Mouse (Mus musculus): ENCODE measurements at regions not wholly inside any gene's neighbourhood (a gene's known extent, or its start where the extent isn't known, plus 50 kb on each side); places are given as distances from the start of the nearest gene placed in this dataset.

GRCm38 (mm10) chr13:101824962-101825361, 56.9 kb upstream of the Pik3r1 start:
- DNase-seq = no peak

DNA sequence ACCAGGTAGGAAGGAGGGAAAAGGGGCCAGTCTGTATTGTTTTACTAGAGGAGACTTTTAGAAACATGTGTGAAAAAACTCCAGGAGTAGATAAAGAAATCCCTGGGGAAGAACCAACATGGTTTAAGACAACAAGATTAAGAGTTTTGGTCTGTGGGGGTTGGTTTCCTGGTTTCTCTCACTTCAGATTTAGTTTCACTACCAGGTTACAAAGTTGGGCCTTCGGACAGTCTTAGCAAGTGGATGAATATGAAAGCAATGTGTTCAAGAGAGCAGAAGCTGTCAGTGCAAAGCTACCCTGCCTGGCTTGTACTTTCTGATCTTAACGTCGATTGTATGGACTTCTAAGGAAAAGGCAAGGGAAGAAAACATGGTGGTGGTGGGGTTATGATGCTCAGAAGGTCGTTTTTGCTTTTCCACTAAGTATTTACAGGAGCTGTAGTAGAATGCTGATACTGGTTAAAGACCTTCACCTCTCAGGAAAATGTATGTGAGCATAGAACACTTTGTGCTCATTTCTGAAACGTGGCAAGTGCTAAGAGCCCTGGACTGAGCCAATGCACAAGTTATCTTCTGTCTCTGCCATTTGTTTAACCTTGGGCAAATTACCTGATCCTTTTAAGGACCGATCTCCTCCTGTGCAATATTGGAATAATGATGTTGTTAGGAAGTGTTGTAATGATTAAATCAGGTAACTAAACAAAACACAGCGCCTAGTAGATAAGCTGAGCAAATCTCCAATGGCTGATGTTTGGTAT, 64.0 kb upstream of the Pik3r1 start:
- no peak for DNase-seq

DNA sequence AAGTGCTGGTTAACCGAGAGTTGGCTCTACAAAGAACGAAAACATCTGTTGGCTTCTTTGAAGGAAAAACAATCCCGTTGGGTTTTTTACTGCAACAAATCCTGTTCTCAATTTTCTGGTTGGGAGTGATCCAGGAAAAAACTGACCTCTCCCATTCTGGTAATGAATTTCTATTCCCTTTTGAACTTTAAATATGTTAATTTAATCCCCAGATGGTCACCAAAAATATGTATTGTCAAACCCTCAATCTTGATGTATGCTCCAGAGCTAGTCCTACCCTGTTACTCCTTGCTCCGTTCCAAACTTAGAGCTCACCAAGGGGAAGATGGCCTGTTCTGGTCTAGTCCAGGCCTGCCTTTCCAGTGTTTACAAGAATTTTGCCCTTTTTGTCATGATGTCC, 66.5 kb upstream of the Pik3r1 start:
- peak; percentile 32 for DNase-seq

DNA sequence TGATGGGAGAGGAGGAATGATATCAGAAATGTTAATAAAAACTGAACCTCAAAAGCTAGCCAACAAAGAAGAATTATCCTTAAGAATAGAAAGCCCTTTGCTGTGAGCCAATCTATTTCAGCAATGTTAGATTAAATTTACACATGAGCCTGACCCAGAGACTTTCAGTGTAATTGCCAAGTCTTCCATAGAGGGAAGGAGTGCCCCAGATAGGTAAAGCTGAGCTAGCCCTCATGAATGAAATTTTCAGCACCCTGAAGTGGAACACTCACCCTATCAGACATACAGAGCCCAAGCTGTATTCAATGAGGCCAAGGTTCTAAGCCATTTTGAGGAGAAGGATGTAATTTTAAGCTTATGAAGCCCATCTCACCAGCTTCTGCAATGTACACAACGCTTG, 69.0 kb upstream of the Pik3r1 start:
- DNase-seq = no peak

GRCm38 (mm10) chr13:101844461-101845440, 76.7 kb upstream of the Pik3r1 start:
- DNase-seq = no peak

DNA sequence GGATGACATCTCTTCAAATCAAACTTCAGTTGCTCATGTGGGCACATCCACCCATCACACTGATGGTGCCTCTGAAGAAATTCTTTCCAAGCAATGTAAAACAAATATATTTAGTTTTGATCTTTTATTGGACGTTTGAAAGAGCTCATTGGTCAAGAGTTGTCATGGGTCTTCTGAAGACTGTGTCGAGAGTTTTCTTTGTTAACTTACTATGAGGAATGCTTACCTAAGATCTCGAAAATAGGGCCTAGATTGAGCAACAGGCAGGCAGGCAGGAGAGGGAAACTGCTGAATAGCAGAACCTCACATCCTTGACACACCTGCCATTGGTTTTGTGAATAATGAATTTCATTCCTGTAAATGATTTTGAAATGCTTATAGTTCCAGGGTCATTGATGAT, 78.0 kb upstream of the Pik3r1 start:
- DNase-seq = no peak

DNA sequence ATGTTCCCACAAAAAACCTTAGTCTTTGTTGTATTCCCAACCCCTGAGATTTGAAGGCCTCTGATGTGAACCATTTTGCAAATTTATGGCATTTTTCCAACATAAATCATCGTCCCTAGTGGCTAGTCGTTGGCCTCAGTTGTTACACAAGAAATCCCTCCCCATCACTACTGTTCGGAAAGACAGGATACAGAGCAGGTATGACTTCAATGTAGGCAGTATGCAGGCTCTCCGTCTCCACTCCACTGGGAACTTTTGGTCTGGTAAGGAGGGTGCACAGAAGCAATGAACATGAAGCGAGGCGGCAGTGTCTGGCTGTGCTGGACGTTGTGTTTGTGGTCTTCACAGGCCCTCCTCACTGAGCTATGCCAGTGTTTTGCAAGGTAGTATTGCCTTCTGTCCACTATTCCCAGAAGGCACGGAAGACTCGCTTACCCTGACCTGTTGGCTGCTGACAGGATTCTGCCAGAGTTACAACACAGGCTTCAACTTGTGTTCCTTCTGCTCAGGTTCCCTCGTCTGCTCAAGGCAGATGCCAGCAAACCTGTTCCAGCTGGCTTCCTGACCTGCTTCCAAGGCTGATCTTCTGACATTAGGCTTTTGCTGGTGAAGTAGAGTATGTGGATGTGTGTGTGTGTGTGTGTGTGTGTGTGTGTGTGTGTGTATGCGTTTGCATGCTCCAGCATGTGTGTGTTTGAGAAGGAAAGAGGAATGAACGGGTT, 80.0 kb upstream of the Pik3r1 start:
- DNase-seq = peak; percentile 75

- DNase-seq = no peak
These were observed 80.7 kb upstream of the Pik3r1 start for GRCm38 (mm10) chr13:101848601-101849147.

- DNase-seq = no peak
These were observed 81.4 kb upstream of the Pik3r1 start for GRCm38 (mm10) chr13:101849416-101849815.

GRCm38 (mm10) chr13:101851329-101851728, 83.3 kb upstream of the Pik3r1 start:
- no peak for DNase-seq

DNA sequence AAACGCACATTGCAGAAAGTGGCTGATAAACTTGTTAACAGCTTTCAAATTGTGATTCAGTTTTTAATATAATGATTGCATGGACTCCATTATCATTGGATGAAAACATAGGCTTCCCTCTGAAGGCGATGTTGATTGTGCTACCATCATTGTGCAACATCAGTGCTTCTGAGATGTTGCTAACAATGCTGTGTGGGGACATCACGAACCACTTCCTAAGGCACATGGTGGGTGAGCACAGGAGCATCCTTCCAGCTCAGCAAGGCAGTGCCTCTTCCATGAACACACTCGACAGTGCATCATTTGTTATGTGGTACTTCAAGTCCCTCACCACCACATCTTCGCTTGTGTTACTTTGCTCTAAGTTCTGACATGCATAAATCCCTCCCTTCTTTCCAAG, 84.9 kb upstream of the Pik3r1 start:
- DNase-seq = no peak

- DNase-seq = no peak
These were observed 87.1 kb upstream of the Pik3r1 start for GRCm38 (mm10) chr13:101855141-101855540.

DNA sequence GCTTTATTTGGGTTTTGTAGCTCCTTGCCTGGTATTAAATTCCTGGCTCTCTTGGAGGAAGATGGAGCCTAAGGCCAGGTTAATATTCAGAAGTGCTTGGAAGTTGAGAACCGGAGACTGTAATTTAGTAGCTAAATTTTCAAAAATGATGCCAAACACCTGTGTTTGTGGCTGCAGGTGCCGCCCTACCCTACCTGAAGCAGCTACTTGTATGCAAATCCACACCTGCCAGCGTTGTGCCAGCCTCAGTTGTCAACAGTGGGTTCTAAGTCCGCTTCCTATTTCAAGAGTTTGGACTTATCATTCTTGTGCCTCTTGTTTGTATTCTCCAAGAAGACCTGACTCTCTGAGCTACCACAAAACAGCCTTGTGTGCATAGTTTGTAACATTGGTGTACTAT, 92.7 kb upstream of the Pik3r1 start:
- no peak for DNase-seq

GRCm38 (mm10) chr13:101862011-101862410, 94.0 kb upstream of the Pik3r1 start:
- no peak for DNase-seq

DNA sequence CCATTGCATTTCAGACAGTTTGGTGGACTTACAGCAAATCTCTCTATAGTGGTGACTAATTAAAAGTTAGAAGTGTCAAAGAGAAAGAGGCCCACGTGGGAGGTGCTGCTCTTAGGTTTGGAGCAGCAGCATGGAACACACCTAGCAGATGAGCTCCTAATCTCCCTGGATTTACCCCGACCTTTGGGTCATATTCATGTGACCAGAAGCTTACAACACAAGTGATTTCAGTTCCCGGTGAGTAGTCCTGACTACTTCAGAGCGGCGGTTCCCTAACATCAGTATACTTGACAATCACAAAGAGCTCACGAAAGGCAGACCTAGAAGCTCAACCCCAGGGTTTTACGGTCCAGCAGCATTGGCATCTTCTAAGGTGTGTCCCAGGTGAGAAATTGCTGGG, 95.0 kb upstream of the Pik3r1 start:
- no peak for DNase-seq

- DNase-seq = no peak
These were observed 95.6 kb upstream of the Pik3r1 start for GRCm38 (mm10) chr13:101863602-101864001.

- no peak for DNase-seq
These were observed 98.8 kb upstream of the Pik3r1 start for GRCm38 (mm10) chr13:101866843-101867242.

GRCm38 (mm10) chr13:101874761-101875160, 106.7 kb upstream of the Pik3r1 start:
- DNase-seq = no peak

DNA sequence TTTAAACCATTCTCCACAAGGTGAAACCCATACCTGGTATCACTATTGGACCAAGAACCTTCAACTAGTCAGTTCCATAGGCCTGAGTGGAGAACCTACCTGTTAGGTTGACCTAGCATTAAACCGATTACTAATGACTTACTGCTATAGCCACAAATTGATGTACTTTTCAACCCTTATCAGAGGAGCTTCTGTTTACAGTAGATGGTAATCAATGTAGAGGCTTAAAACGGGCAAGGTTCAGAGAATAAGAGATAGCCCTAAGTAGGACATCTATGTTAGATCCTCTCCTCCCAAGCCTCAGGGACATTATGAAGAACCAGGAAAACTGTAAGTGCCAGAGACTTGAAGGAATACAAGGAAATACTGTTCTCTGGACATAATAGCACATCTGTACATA, 108.1 kb upstream of the Pik3r1 start:
- DNase-seq = no peak

- DNase-seq = no peak
These were observed 108.6 kb upstream of the Pik3r1 start for GRCm38 (mm10) chr13:101876601-101877000.

GRCm38 (mm10) chr13:101878168-101878567, 110.2 kb upstream of the Pik3r1 start:
- DNase-seq = no peak

DNA sequence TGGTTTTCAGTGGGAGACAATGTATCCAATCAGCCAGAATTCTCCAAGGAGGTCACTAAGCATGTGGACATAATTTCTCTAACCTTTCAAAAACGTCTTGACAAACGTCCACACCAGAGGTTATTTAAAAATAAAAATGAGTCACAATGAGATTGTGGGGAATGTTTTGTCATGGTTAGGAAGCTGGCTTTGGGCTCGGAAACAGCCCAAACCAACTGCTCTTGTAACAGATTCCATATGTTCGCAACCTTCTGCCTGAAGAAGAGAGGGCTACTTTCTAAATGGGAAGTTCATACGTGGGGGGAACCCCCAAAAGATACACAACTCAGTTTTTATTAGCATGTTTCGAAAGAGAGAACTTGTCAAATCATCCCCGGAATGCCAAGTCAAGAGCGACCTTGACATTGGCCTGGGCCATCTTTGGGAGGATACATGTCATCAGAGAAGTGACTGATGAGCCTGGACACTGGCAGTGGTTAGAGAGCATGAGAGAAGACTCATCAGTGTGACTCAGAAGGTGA, 111.6 kb upstream of the Pik3r1 start:
- no peak for DNase-seq
